Mouse (Mus musculus): ENCODE measurements around the gene Rars2.

Gene Rars2

GRCm38 (mm10) chr4:34640731-34641130, 26.0 kb downstream of the Rars2 start:
- DNase-seq (ENCODE audit: low spot score in 2 of 2) = no peak

DNA sequence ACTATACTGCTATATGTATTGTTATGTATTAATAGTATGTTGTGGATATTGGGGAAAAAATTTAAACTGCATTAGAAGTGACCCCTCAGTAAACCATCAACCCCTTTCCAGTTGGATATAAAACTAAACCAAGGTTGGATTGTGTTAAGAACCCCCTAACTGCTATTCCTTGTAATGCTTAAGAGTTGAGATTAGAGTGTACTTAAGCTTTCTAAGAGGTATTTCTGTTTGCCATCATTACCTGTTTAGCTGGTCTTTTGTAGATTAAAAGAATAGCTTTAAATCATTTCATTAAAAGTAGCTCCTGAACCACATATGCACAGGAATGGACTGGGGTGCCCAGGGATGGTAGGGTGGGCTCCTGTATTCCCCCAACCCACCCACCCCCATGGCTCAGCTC, 30.0 kb downstream of the Rars2 start:
- no peak for DNase-seq (ENCODE audit: low spot score in 2 of 2)

GRCm38 (mm10) chr4:34653179-34653578, 38.4 kb downstream of the Rars2 start:
- no peak for DNase-seq (ENCODE audit: low spot score in 2 of 2)

GRCm38 (mm10) chr4:34656101-34656500, 41.3 kb downstream of the Rars2 start:
- DNase-seq (ENCODE audit: low spot score in 2 of 2) = no peak

DNA sequence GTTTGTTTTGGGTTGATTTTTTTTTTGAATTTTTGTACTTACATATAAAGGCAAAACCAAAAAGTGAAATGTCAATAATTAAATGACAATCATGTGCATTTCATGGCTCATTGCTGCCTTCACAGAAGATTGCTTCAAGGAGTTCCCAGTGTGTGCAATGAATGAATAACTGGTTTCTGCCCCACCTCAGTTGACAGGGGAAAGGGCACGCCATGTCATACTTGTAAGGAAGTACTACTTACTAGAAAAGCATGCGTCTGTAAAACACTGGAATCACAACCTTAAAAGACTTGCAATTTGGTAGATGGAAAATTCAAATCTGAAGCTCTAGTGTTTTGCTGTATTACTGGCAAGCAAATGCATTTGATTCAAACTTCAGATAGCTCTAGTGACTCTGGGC, 44.3 kb downstream of the Rars2 start:
- no peak for DNase-seq (ENCODE audit: low spot score in 2 of 2)

DNA sequence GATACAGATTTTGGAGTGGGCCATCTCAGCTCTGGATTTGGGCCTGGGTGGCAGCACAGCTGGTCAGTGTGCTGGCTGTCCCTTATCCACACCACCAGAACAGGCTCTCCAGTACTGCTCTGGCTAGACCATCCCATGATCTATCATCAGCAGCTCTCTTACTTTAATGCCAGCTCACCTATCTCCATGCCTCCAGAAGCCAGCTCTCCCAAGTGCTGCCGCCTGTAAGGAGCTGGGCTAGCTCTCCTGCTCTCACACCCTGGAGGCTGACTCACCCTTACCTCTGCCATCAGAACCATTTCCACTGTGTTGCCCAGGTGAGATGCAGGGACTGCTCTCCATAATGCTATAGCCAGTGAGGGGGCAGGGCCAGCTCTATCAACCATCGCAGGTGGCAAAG, 46.8 kb downstream of the Rars2 start:
- DNase-seq (ENCODE audit: low spot score in 2 of 2) = no peak

GRCm38 (mm10) chr4:34661927-34662326, 47.2 kb downstream of the Rars2 start:
- peak; percentile 40 to 42 for DNase-seq (ENCODE audit: low spot score in 2 of 2)

GRCm38 (mm10) chr4:34667923-34668322, 53.2 kb downstream of the Rars2 start:
- no peak for DNase-seq (ENCODE audit: low spot score in 2 of 2)

DNA sequence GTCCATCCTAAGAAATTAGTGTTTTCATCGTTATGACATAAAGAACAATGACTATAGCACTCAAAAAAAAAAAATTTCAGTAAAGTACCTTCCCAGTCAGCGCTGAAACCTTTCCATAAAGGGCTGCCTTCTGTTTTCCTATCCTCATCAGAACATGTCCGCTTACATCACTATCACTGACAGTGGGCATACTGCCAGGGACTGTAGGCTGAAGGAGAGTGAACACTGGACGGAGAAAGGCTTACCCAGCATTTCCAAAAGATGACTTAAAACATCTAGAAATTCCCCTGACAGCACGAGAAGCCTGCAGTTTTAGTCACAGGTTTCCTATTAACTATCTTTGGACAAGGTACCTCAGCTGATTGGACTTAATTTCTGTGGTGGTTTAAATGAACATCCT, 59.0 kb downstream of the Rars2 start:
- DNase-seq (ENCODE audit: low spot score in 2 of 2) = no peak

GRCm38 (mm10) chr4:34680530-34680929, 65.8 kb downstream of the Rars2 start:
- no peak for DNase-seq (ENCODE audit: low spot score in 2 of 2)

DNA sequence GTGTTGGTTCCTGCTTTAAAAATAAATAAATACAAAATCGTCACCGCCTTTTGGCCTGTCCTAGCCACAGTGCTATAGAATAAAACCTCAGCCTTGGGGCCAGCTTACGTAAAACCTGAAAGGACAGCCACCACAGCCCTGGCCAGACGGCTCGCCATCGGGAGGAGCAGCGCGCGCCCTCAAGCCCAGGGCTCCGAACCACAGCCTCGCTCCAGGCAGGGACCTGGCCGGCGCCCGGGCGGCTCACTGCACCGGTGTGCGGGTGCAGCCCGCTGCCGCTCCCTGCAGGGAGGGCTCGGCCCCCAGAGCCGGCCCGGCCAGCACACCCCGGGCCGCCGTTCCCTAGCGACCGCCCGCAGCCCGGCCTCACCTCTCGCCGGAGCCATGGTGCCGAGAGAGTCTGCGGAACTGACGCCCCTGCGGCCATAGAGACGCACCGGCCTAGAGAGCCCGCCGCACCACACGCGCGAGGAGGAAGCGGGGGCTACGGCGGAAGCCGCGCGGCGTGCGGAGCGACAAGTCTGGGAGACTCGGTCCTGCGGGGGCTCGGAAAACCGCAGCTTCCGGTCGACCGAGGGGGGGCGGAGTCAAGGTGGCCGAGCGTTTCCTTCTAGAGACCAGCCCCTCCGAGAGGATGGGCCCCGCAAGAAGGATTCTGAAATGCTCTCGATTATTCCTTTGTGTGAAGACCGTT, 72.3 kb downstream of the Rars2 start, which contains the start of gene Slc35a1:
Gene Slc35a1 (minus strand): TSS at position 565 of the 694 bp plus-strand sequence.
- DNase-seq (ENCODE audit: low spot score in 2 of 2) = peak; percentile 94

DNA sequence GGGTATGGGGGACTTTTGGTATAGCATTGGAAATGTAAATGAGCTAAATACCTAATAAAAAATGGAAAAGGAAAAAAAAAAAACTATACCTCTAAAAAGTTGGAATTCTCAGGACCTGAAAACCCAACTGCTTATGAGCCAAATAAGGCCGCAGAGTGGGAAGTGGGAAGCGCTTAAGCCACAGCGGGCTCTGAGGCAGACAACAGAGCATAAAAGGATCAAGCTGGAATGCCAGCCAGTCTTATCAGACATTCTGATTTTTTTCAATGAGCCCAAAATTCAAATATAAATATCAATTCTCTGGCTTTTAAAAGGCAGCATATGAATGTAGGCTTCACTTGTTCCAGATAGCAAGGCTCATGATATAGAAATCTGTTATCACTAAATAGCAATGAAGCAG, 73.3 kb downstream of the Rars2 start:
- no peak for DNase-seq (ENCODE audit: low spot score in 2 of 2)

- no peak for DNase-seq (ENCODE audit: low spot score in 2 of 2)
Measured at GRCm38 (mm10) chr4:34701528-34701927, 86.8 kb downstream of the Rars2 start.

DNA sequence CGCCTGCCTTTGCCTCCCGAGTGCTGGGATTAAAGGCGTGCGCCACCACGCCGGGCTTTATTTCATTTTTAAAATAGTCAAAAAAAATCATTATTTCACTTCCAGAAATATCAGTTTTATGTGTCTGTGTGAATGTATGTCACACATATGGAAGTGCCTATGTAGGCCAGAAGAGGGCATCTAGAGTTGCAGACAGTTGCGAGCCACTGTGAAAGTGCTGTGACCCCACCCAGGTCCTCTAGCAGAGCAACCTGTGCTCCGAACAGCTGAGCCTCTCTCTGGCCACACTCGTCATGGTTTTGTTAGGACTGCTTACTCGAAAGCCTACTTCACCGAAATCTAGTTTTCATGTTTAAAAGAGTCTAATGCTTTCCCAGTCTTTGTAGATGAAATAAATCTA, 87.5 kb downstream of the Rars2 start:
- no peak for DNase-seq (ENCODE audit: low spot score in 2 of 2)

- DNase-seq (ENCODE audit: low spot score in 2 of 2) = no peak
Measured at GRCm38 (mm10) chr4:34703029-34703428, 88.3 kb downstream of the Rars2 start.

DNA sequence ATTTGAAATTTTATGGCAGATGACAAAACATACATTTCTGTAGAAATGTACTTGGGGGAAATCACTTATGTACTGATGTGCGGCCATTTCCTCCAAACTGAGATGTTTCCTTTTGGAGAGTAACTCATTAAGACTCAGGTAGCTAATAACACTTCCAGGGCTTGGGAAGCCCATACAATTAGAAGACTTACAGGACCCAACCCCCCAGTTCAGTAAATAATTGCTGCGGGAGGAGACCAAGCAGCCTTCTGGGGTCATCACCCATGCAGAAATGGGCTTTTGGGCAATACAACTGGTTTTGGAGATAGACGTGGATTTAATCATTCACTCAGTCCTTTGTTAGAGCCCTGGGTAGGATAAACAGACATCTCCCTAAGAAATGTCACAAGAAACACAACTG, 92.5 kb downstream of the Rars2 start:
- no peak for DNase-seq (ENCODE audit: low spot score in 2 of 2)

DNA sequence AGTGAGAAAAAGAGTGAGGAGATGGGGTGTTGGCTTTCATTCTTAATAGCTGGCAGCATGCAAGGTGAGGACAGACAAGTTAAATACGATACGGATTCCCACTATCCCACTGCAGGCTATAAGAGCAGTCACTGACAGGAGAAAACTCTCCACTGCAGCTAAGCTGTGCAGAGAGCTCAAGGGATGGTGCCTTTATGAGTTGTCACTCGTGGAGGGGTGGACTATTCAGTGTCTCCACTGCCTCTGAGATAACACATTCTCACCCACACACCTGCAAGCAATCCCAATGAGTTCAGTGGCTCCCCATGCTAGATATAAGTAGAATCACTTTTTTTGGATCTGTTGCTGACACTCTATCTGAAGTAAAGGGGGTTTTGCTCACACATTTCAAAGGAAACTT, 93.4 kb downstream of the Rars2 start:
- peak in 1 of 2 experiments; percentile 32 for DNase-seq (ENCODE audit: low spot score in 2 of 2)
